Mouse (Mus musculus) stomach, postnatal 0 days (tissue): Measurements from ENCODE around the gene Ankrd31. TPM values are rescaled to one million over a fixed set of nuclear protein-coding genes. Genes with fewer than 3 reads are reported as not detected.

ENCODE experiments used
- ATAC-seq: fragments of 200-750 bp; cut with Nextera tagmentation; 2 replicates; pipeline ENCODE4 v1.8.0; 2017; ENCODE audit not compliant: low FRiP score, low TSS enrichment
- DNase-seq: peaks from one replicate; pipeline ENCODE4 v3.0.0-alpha.2; 2016; ENCODE audit warnings: low spot score
- H3K27ac ChIP-seq: fragments of 300-500 bp; sonication (generic); replicated peaks from 2 replicates; pipeline ENCODE4 v1.5.1; 2014; ENCODE audit warnings: mild to moderate bottlenecking, control low read depth
- H3K27me3 ChIP-seq: fragments of 300-500 bp; sonication (generic); 2 replicates; pipeline ENCODE4 v1.6.1; 2014; ENCODE audit warnings: low read length; ENCODE audit not compliant: control insufficient read depth, insufficient read depth
- H3K36me3 ChIP-seq: fragments of 300-500 bp; sonication (generic); 2 replicates; pipeline ENCODE4 v1.6.1; 2014; ENCODE audit warnings: low read length, mixed read lengths; ENCODE audit not compliant: control insufficient read depth, insufficient read depth
- H3K4me1 ChIP-seq: fragments of 300-500 bp; sonication (generic); replicated peaks from 2 replicates; pipeline ENCODE4 v1.6.1; 2014; ENCODE audit warnings: antibody characterized with exemption; ENCODE audit not compliant: control insufficient read depth, insufficient read depth
- H3K4me2 ChIP-seq: fragments of 300-500 bp; sonication (generic); replicated peaks from 2 replicates; pipeline ENCODE4 v1.6.1; 2014; ENCODE audit warnings: low read depth, mild to moderate bottlenecking, control low read depth, moderate library complexity
- H3K4me3 ChIP-seq: fragments of 300-500 bp; sonication (generic); 2 replicates; pipeline ENCODE4 v1.5.1; 2014; ENCODE audit warnings: low read depth, low read length, control low read depth
- H3K9ac ChIP-seq: fragments of 300-500 bp; sonication (generic); 2 replicates; pipeline ENCODE4 v1.6.1; 2014; ENCODE audit warnings: mild to moderate bottlenecking, low read length, control low read depth, mixed read lengths
- H3K9me3 ChIP-seq: fragments of 300-500 bp; sonication (generic); 2 replicates; pipeline ENCODE4 v1.6.1; 2016; ENCODE audit warnings: low read length; ENCODE audit not compliant: control insufficient read depth
- CTCF ChIP-seq: IDR thresholded peaks from 2 replicates; pipeline ENCODE4 v1.5.1; 2016; ENCODE audit warnings: antibody characterized with exemption, low read depth, mild to moderate bottlenecking, moderate library complexity
- EP300 ChIP-seq: optimal IDR thresholded peaks from 2 replicates; pipeline ENCODE3; 2016; ENCODE audit warnings: antibody characterized with exemption
- WGBS: fragments of 180-500 bp; shearing (Covaris S2); extraction: QIAGEN DNeasy Blood & Tissue Kit; methylation state at CpG from one replicate; pipeline ENCODE4 v1.1.7; 2014; 5-methylcytosine and 5-hydroxymethylcytosine counted together
- polyA plus RNA-seq: library from polyadenylated mRNA; unstranded; fragments of >200 nt; fragmentation: Nextera tagmentation; extraction: Ambion mirVana; gene quantifications from 2 replicates; pipeline ENCODE4 v1.2.1, GENCODE M21; 2015

Gene Ankrd31
- polyA plus RNA-seq, 1 experiment from 2014 or later, result not detected

GRCm38 (mm10) chr13:96951880-96952279, 203.8 kb downstream of the Ankrd31 start:
- no peak for TF ChIP-seq EP300
- no peak for TF ChIP-seq CTCF
- Histone ChIP-seq H3K36me3 (no peaks in the 10 kb centered on the region), H3K4me1 (no peaks in the 10 kb centered on the region), H3K4me2 (no peak overlapping the region), H3K27me3 (no peaks in the 10 kb centered on the region), H3K27ac (no peak overlapping the region), H3K4me3 (no peak overlapping the region), H3K9me3 (no peaks in the 10 kb centered on the region), H3K9ac (no peak overlapping the region)
- no peak for DNase-seq
- WGBS, result 32% methylated on average over 2 of the region's 2 CpGs
- no peak for ATAC-seq

DNA sequence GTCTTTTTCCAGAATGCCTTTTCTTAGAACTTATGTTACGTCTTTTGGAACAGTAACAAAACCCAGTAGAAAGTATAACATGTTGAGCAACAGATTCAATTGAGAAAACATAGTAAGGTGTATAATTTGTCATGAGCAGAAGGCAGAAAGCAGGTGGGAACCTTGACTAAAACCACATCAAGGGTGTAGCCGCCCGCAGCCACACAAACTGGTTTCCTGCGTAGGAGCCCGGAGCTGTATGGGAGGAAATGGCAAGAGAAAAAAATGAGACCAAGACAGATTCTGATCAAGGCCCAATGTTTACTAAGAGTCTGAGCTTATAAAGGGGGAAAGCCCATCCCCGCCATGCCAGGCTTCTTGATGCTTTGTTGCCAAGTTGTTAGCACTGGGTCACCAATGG, 208.4 kb downstream of the Ankrd31 start:
- DNase-seq (peak; percentile 62), ATAC-seq (peak; percentile 59; the same call in 1 of the 2 replicates)
- Histone ChIP-seq H3K9ac (no peak overlapping the region), H3K36me3 (no peaks in the 10 kb centered on the region), H3K27me3 (no peaks in the 10 kb centered on the region), H3K4me1 (no peaks in the 10 kb centered on the region), H3K27ac (no peak overlapping the region), H3K4me3 (no peak overlapping the region), H3K9me3 (no peaks in the 10 kb centered on the region), H3K4me2 (no peak overlapping the region)
- no peak for TF ChIP-seq CTCF
- no peak for TF ChIP-seq EP300
- 70% methylated on average over 6 of the region's 6 CpGs for WGBS

Other genes starting within 250 kb of the Ankrd31 start
- 4.2 and 5.0 TPM in 2 replicates for gene Polk, start 205.7 kb upstream of the Ankrd31 start, polyA plus RNA-seq
- 6.0 and 7.0 TPM in 2 replicates for gene Col4a3bp, start 205.7 kb upstream of the Ankrd31 start, polyA plus RNA-seq
- gene Hmgcr, start 77.3 kb upstream of the Ankrd31 start, polyA plus RNA-seq, result 40.9 and 41.9 TPM in 2 replicates
- gene Gcnt4, start 176.4 kb downstream of the Ankrd31 start, polyA plus RNA-seq, result 0.96 and 1.1 TPM in 2 replicates